Mouse (Mus musculus) ES-E14 (cell line): ENCODE data around the gene Uggt1.

Experiments used
- HCFC1 ChIP-seq: IDR thresholded peaks from 2 replicates; pipeline ENCODE4 v1.6.1; 2012; ENCODE audit warnings: low read length, inconsistent platforms, borderline replicate concordance; ENCODE audit not compliant: insufficient read depth
- MAFK ChIP-seq: IDR thresholded peaks from 2 replicates; pipeline ENCODE4 v1.6.1; 2014; ENCODE audit warnings: mild to moderate bottlenecking, low read depth, low read length, inconsistent platforms; ENCODE audit not compliant: insufficient read depth
- ZNF384 ChIP-seq: IDR thresholded peaks from 2 replicates; pipeline ENCODE4 v1.6.1; 2012; ENCODE audit warnings: low read depth, low read length, inconsistent platforms

GRCm38 (mm10) chr1:36235855-36236254, 8.7 kb downstream of the Uggt1 start:
- TF ChIP-seq HCFC1 (no peak), ZNF384 (no peak), MAFK (no peak)
